Mouse (Mus musculus) retina, embryonic 14.5 days (tissue): Measurements from ENCODE around the gene Gm8890.
"Not testable (repeated sequence)": the region's sequence is repeated elsewhere in the genome, so short reads cannot be mapped to it uniquely, and the experiment has no call there.

Source experiments
- DNase-seq: peaks from one replicate; pipeline ENCODE4 v3.0.0-alpha.2; 2015; ENCODE audit warnings: low spot score

Gm8890 gene

DNA sequence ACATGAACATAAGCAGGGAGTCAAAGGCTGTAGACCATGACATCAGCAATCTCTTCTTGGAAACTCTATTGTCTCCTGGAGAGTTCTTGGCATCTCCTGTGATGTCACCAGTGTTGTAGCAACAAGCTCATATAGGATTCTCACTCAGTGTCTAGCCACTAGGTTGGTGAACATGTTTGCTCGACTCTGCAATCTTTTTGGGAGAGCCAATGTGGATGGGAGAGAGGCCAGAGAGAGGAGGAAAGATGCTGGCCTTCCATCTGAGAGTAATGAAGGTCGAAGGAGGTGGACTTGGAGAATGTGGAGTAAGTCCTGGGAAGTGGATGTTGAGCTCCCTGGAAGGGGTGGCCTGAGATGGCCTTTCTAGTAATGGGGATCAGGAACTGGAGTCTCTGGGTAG lies at the start of gene Gm8890:
Gene Gm8890 (plus strand): TSS at position 301 of the 400 bp plus-strand sequence.
- not testable (repeated sequence) for DNase-seq

DNA sequence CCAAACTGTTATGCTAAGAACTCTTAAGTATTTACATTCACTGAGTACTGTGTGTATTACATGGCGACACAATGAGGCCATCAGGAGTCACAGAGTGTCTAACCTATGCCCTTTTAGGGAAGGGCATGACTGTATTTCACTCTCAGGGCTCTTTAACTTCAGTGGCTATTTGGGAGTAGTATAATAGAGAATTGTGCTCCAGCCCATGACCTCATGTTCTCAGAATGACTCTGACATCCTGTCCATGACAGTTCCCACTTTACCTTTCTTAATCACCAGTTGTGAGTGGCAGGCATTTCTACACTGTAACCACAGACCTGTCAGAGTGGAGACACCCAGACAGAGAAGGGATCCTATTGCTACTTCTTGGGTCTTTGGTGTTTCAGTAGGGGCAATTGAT lies 388 bp downstream of the Gm8890 start:
- DNase-seq, result not testable (repeated sequence)
